Mouse (Mus musculus): ENCODE measurements around the gene Arpc1a. TPM values are rescaled to one million over a fixed set of nuclear protein-coding genes. Genes with fewer than 3 reads are reported as not detected.

The Arpc1a gene
- total RNA-seq, 1 experiment, result 65.4 TPM

- in situ Hi-C loops (cut with MboI; ENCODE audit: low sequenced_read_pairs in 2 of 2, unreplicated experiment in 2 of 2), result no loop called here
- no peak overlapping the region for H3K4me3 ChIP-seq (ENCODE audit: insufficient read depth in 1 of 2, low read depth in 1 of 2, low read length in 2 of 2, poor library complexity in 1 of 2, severe bottlenecking in 1 of 2)
- H3K36me3 ChIP-seq (ENCODE audit: control insufficient read depth, insufficient read depth, low read length, poor library complexity, severe bottlenecking), result no peaks in the 10 kb centered on the region
- peak overlapping the region; percentile 75; the same call in 1 of the 2 replicates for H3K27ac ChIP-seq (ENCODE audit: insufficient read depth, low read depth, low read length, poor library complexity, severe bottlenecking)
- peak; percentile 52 for DNase-seq (ENCODE audit: low read depth, low spot score)
- no peak overlapping the region for H3K9ac ChIP-seq (ENCODE audit: insufficient read depth, low read depth, low read length, poor library complexity, severe bottlenecking)
- TF ChIP-seq ZNF384 (IDR thresholded peaks at IDR 0.05; ENCODE audit: low read depth, low read length) (no peak), CHD2 (IDR thresholded peaks at IDR 0.05; ENCODE audit: low read depth, low read length) (no peak), MAFK (IDR thresholded peaks at IDR 0.05; ENCODE audit: insufficient read depth, low read depth, low read length) (no peak), ZC3H11A (IDR thresholded peaks at IDR 0.05; ENCODE audit: borderline replicate concordance, low read depth, low read length) (no peak), HCFC1 (IDR thresholded peaks at IDR 0.05; ENCODE audit: borderline replicate concordance, insufficient read depth, low read length) (no peak)
- H3K4me1 ChIP-seq (ENCODE audit: control insufficient read depth in 2 of 2, insufficient read depth in 2 of 2, low read length in 2 of 2, poor library complexity in 1 of 2), result no peaks in the 10 kb centered on the region; a peak in 1 of 4 replicates
- H3K9me3 ChIP-seq (ENCODE audit: control insufficient read depth, insufficient read depth, low read depth, low read length), result no peaks in the 10 kb centered on the region
These were observed 24.9 kb upstream of the Arpc1a start for GRCm38 (mm10) chr5:145058722-145059121.

- no peak for TF ChIP-seq ZC3H11A (IDR thresholded peaks at IDR 0.05; ENCODE audit: borderline replicate concordance, low read depth, low read length)
- TF ChIP-seq ZNF384 (IDR thresholded peaks at IDR 0.05; ENCODE audit: low read depth, low read length), result no peak
- TF ChIP-seq HCFC1 (IDR thresholded peaks at IDR 0.05; ENCODE audit: borderline replicate concordance, insufficient read depth, low read length), result no peak
- TF ChIP-seq MAFK (IDR thresholded peaks at IDR 0.05; ENCODE audit: insufficient read depth, low read depth, low read length), result no peak
- TF ChIP-seq CHD2 (IDR thresholded peaks at IDR 0.05; ENCODE audit: low read depth, low read length), result no peak
- in situ Hi-C loops (cut with MboI; ENCODE audit: low sequenced_read_pairs in 2 of 2, unreplicated experiment in 2 of 2), result no loop called here
- DNase-seq (ENCODE audit: low read depth, low spot score), result no peak
- Histone ChIP-seq H3K36me3 (ENCODE audit: control insufficient read depth, insufficient read depth, low read length, poor library complexity, severe bottlenecking) (no peaks in the 10 kb centered on the region), H3K9ac (ENCODE audit: insufficient read depth, low read depth, low read length, poor library complexity, severe bottlenecking) (no peak overlapping the region), H3K27ac (ENCODE audit: insufficient read depth, low read depth, low read length, poor library complexity, severe bottlenecking) (no peak overlapping the region; the same call in 1 of the 2 replicates), H3K4me1 (ENCODE audit: control insufficient read depth in 2 of 2, insufficient read depth in 2 of 2, low read length in 2 of 2, poor library complexity in 1 of 2) (no peaks in the 10 kb centered on the region; a peak in 1 of 4 replicates), H3K4me3 (ENCODE audit: insufficient read depth in 1 of 2, low read depth in 1 of 2, low read length in 2 of 2, poor library complexity in 1 of 2, severe bottlenecking in 1 of 2) (no peak overlapping the region), H3K9me3 (ENCODE audit: control insufficient read depth, insufficient read depth, low read depth, low read length) (no peaks in the 10 kb centered on the region)
These were observed 24.1 kb upstream of the Arpc1a start for GRCm38 (mm10) chr5:145059524-145059923.

- no peaks in the 10 kb centered on the region for H3K9me3 ChIP-seq (ENCODE audit: control insufficient read depth, insufficient read depth, low read depth, low read length)
- no peak overlapping the region for H3K9ac ChIP-seq (ENCODE audit: insufficient read depth, low read depth, low read length, poor library complexity, severe bottlenecking)
- no peak for DNase-seq (ENCODE audit: low read depth, low spot score)
- no peak overlapping the region for H3K4me3 ChIP-seq (ENCODE audit: insufficient read depth in 1 of 2, low read depth in 1 of 2, low read length in 2 of 2, poor library complexity in 1 of 2, severe bottlenecking in 1 of 2)
- in situ Hi-C loops (cut with MboI; ENCODE audit: low sequenced_read_pairs in 2 of 2, unreplicated experiment in 2 of 2), result no loop called here
- TF ChIP-seq ZNF384 (IDR thresholded peaks at IDR 0.05; ENCODE audit: low read depth, low read length) (no peak), HCFC1 (IDR thresholded peaks at IDR 0.05; ENCODE audit: borderline replicate concordance, insufficient read depth, low read length) (no peak), ZC3H11A (IDR thresholded peaks at IDR 0.05; ENCODE audit: borderline replicate concordance, low read depth, low read length) (no peak), CHD2 (IDR thresholded peaks at IDR 0.05; ENCODE audit: low read depth, low read length) (no peak), MAFK (IDR thresholded peaks at IDR 0.05; ENCODE audit: insufficient read depth, low read depth, low read length) (no peak)
- no peaks in the 10 kb centered on the region for H3K36me3 ChIP-seq (ENCODE audit: control insufficient read depth, insufficient read depth, low read length, poor library complexity, severe bottlenecking)
- peaks cover 0 to 9% of the 10 kb centered on the region in 2 experiments; a peak in 1 of 4 replicates for H3K4me1 ChIP-seq (ENCODE audit: control insufficient read depth in 2 of 2, insufficient read depth in 2 of 2, low read length in 2 of 2, poor library complexity in 1 of 2)
- no peak overlapping the region; the same call in 1 of the 2 replicates for H3K27ac ChIP-seq (ENCODE audit: insufficient read depth, low read depth, low read length, poor library complexity, severe bottlenecking)
These were observed 18.8 kb upstream of the Arpc1a start for GRCm38 (mm10) chr5:145064765-145065340.

GRCm38 (mm10) chr5:145068863-145069262 lies 14.8 kb upstream of the Arpc1a start:
- no peak for TF ChIP-seq CHD2 (IDR thresholded peaks at IDR 0.05; ENCODE audit: low read depth, low read length)
- TF ChIP-seq MAFK (IDR thresholded peaks at IDR 0.05; ENCODE audit: insufficient read depth, low read depth, low read length), result no peak
- no peak for TF ChIP-seq ZNF384 (IDR thresholded peaks at IDR 0.05; ENCODE audit: low read depth, low read length)
- TF ChIP-seq ZC3H11A (IDR thresholded peaks at IDR 0.05; ENCODE audit: borderline replicate concordance, low read depth, low read length), result no peak
- TF ChIP-seq HCFC1 (IDR thresholded peaks at IDR 0.05; ENCODE audit: borderline replicate concordance, insufficient read depth, low read length), result no peak
- DNase-seq (ENCODE audit: low read depth, low spot score), result no peak
- Histone ChIP-seq H3K36me3 (ENCODE audit: control insufficient read depth, insufficient read depth, low read length, poor library complexity, severe bottlenecking) (no peaks in the 10 kb centered on the region), H3K4me1 (ENCODE audit: control insufficient read depth in 2 of 2, insufficient read depth in 2 of 2, low read length in 2 of 2, poor library complexity in 1 of 2) (peaks cover 0 to 9% of the 10 kb centered on the region in 2 experiments; a peak in 1 of 4 replicates), H3K9me3 (ENCODE audit: control insufficient read depth, insufficient read depth, low read depth, low read length) (no peaks in the 10 kb centered on the region), H3K4me3 (ENCODE audit: insufficient read depth in 1 of 2, low read depth in 1 of 2, low read length in 2 of 2, poor library complexity in 1 of 2, severe bottlenecking in 1 of 2) (no peak overlapping the region), H3K27ac (ENCODE audit: insufficient read depth, low read depth, low read length, poor library complexity, severe bottlenecking) (no peak overlapping the region), H3K9ac (ENCODE audit: insufficient read depth, low read depth, low read length, poor library complexity, severe bottlenecking) (no peak overlapping the region)
- in situ Hi-C loops (cut with MboI; ENCODE audit: low sequenced_read_pairs in 2 of 2, unreplicated experiment in 2 of 2), result no loop called here
